Mouse (Mus musculus) C2C12 (cell line): ENCODE measurements around the gene Erbb4.

Experiments
- CEBPB ChIP-seq: IDR thresholded peaks from one replicate; pipeline ENCODE4 v1.6.1; 2011; ENCODE audit warnings: low read depth, mild to moderate bottlenecking, control low read depth, moderate library complexity
- CTCF ChIP-seq: IDR thresholded peaks from one replicate; pipeline ENCODE4 v1.5.1; 2011; ENCODE audit not compliant: control insufficient read depth, insufficient read depth, insufficient read length
- FOSL1 ChIP-seq: IDR thresholded peaks from one replicate; pipeline ENCODE4 v1.8.0; 2011; ENCODE audit warnings: mild to moderate bottlenecking, low read length; ENCODE audit not compliant: poor library complexity, insufficient read depth, severe bottlenecking
- MAX ChIP-seq: IDR thresholded peaks from one replicate; pipeline ENCODE4 v1.6.1; 2011; ENCODE audit warnings: mild to moderate bottlenecking, control low read depth
- MYOD1 ChIP-seq: IDR thresholded peaks from one replicate; pipeline ENCODE4 v1.6.1; 2011; ENCODE audit warnings: low read depth; ENCODE audit not compliant: control insufficient read depth, insufficient read length
- MYOG ChIP-seq: IDR thresholded peaks from one replicate; pipeline ENCODE4 v1.6.1; 2011; ENCODE audit not compliant: control insufficient read depth, insufficient read length; ENCODE audit errors: extremely low read depth
- USF1 ChIP-seq: IDR thresholded peaks from one replicate; pipeline ENCODE4 v1.6.1; 2011; ENCODE audit warnings: low read depth, mild to moderate bottlenecking, control low read depth, moderate library complexity

DNA sequence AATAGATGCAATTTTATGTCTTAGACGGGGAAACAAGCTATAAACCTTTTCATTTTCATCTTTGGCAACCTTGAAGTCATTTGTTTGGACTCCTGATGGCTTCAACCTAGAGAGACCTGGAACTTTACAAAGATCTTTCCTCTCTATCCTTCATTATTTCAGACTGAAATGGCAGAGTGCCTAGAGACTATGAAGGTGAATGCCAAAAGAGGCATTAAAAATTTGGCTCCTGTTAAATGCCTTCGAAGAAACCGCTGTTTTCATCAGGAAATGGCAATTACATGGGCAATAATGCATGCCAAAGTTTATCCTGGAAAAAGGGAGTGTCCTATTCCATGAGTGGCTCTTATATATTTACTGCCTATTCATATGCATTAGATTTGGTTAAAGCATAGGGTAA, 273.2 kb downstream of the Erbb4 start:
- no peak for TF ChIP-seq USF1
- no peak for TF ChIP-seq CTCF
- TF ChIP-seq MYOG, result no peak
- TF ChIP-seq MAX, result no peak
- no peak for TF ChIP-seq FOSL1
- no peak for TF ChIP-seq MYOD1
- TF ChIP-seq CEBPB, result no peak
